In the genomic region with DNA sequence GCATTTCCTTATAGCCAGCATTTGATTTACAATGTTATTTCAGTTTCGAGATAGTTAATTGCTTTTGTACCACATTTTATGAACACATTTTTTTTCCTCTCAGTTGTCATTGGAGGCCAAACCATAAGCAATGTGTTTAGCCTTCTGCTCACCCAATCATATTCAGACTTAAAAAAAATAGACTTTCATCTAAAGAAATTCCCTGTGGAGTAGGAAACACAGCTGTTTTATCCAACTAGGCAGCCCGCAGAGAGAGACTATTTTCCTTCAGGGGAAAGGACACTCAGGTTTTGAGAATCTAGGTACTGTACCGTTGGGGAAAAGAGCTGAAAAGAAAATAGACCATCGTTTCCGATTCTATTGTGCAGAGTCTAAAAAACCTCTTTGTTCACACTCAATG, we compare ENCODE assay signal across 28 mouse cellular contexts.
DNase-seq lines count a peak whose midpoint lies in the region; ATAC-seq and TF ChIP-seq lines count a peak whose summit lies in the region.
"Had no signal": no experiment of that assay in that cellular context is flagged by ENCODE, and none has a peak within 500 bp of the region (broad histone marks: within the 10 kb centered on the region; RNA-seq: fewer than 3 reads in every experiment).

No protein-coding gene starts in this region.

- no peak overlapping the region for H3K4me3 ChIP-seq in hindbrain, postnatal 0 days (ENCODE audit: low read length)
- H3K4me3 ChIP-seq in hindbrain, embryonic 14.5 days (replicated peaks; ENCODE audit: low read length): no peak overlapping the region
- H3K4me3 ChIP-seq in forebrain, postnatal 0 days (ENCODE audit: low read depth, low read length): no peak overlapping the region
- H3K4me3 ChIP-seq: erythroblast, embryonic 14.5 days; gastrocnemius, adult 2 months; limb, embryonic 13.5 days; lung, embryonic 15.5 days; midbrain, embryonic 12.5 days had no signal

- TF ChIP-seq CTCF in hindbrain, postnatal 0 days (IDR thresholded peaks at IDR 0.05; ENCODE audit: low read depth): no peak
- no peak for TF ChIP-seq CTCF in brain, embryonic 14.5 days (IDR thresholded peaks at IDR 0.05; ENCODE audit: borderline replicate concordance, extremely low read depth, insufficient read depth, insufficient read length)
- no peak for TF ChIP-seq CTCF in forebrain, postnatal 0 days (IDR thresholded peaks at IDR 0.05; ENCODE audit: low read depth)

- intact Hi-C loops in heart, postnatal 10 days (cut with DNase I): no loop called here

- 0 out of 2 replicates have a peak, but pooled peaks cover 3% of the 10 kb centered on the region for H3K4me1 ChIP-seq in hindbrain, postnatal 0 days (ENCODE audit: insufficient read depth, low read length)
- H3K4me1 ChIP-seq in hindbrain, embryonic 14.5 days (replicated peaks; ENCODE audit: control insufficient read depth, insufficient read depth, low read length): no peaks in the 10 kb centered on the region
- peaks cover 4% of the 10 kb centered on the region; the same call in 1 of the 2 replicates for H3K4me1 ChIP-seq in forebrain, postnatal 0 days (ENCODE audit: insufficient read depth)
- H3K4me1 ChIP-seq: limb, embryonic 13.5 days; lung, embryonic 15.5 days; midbrain, embryonic 12.5 days had no signal

- no peak overlapping the region for H3K27ac ChIP-seq in hindbrain, postnatal 0 days
- H3K27ac ChIP-seq in hindbrain, embryonic 14.5 days: no peak overlapping the region
- H3K27ac ChIP-seq in forebrain, postnatal 0 days (ENCODE audit: low read depth, low read length): peak overlapping the region; percentile 62; the same call in 1 of the 2 replicates
- H3K27ac ChIP-seq: gastrocnemius, adult 2 months; kidney, postnatal 0 days; lung, embryonic 15.5 days; midbrain, embryonic 12.5 days had no signal

- H3K27me3 ChIP-seq in hindbrain, postnatal 0 days (ENCODE audit: insufficient read depth, low read length): no peaks in the 10 kb centered on the region
- H3K27me3 ChIP-seq in hindbrain, embryonic 14.5 days (ENCODE audit: control insufficient read depth, insufficient read depth, low read length): no peaks in the 10 kb centered on the region
- H3K27me3 ChIP-seq in forebrain, postnatal 0 days (ENCODE audit: insufficient read depth, low read length): no peaks in the 10 kb centered on the region
- H3K27me3 ChIP-seq: limb, embryonic 13.5 days; lung, embryonic 15.5 days; midbrain, embryonic 12.5 days had no signal

- no peaks in the 10 kb centered on the region for H3K36me3 ChIP-seq in hindbrain, postnatal 0 days (ENCODE audit: insufficient read depth, low read length)
- no peaks in the 10 kb centered on the region for H3K36me3 ChIP-seq in hindbrain, embryonic 14.5 days (replicated peaks; ENCODE audit: control insufficient read depth, insufficient read depth)
- H3K36me3 ChIP-seq in forebrain, postnatal 0 days (ENCODE audit: insufficient read depth): no peaks in the 10 kb centered on the region
- H3K36me3 ChIP-seq: limb, embryonic 13.5 days; lung, embryonic 15.5 days; midbrain, embryonic 12.5 days had no signal

- TF ChIP-seq POLR2A in brain, embryonic 14.5 days (IDR thresholded peaks at IDR 0.05; ENCODE audit: borderline replicate concordance, extremely low read depth, insufficient read depth, insufficient read length, poor library complexity, severe bottlenecking): no peak

- ATAC-seq in hindbrain, postnatal 0 days: no peak
- no peak for ATAC-seq in hindbrain, embryonic 14.5 days (ENCODE audit: low FRiP score)
- ATAC-seq in forebrain, postnatal 0 days: peak; percentile 53; the same call in 1 of the 2 replicates
- ATAC-seq: hindbrain, embryonic 16.5 days; intestine, embryonic 16.5 days had no signal

- no peak overlapping the region for H3K9ac ChIP-seq in hindbrain, postnatal 0 days (replicated peaks; ENCODE audit: low read length)
- H3K9ac ChIP-seq in hindbrain, embryonic 14.5 days: no peak overlapping the region
- H3K9ac ChIP-seq in forebrain, postnatal 0 days: no peak overlapping the region
- H3K9ac ChIP-seq: limb, embryonic 13.5 days; lung, embryonic 15.5 days; midbrain, embryonic 12.5 days had no signal

- H3K9me3 ChIP-seq in hindbrain, postnatal 0 days (ENCODE audit: low read length): no peaks in the 10 kb centered on the region
- no peaks in the 10 kb centered on the region for H3K9me3 ChIP-seq in hindbrain, embryonic 14.5 days (ENCODE audit: control insufficient read depth, low read length)
- no peaks in the 10 kb centered on the region for H3K9me3 ChIP-seq in forebrain, postnatal 0 days (ENCODE audit: low read length)
- H3K9me3 ChIP-seq: limb, embryonic 13.5 days; lung, embryonic 15.5 days; midbrain, embryonic 12.5 days had no signal

- peak overlapping the region; percentile 10; the same call in 1 of the 2 replicates for H3K4me2 ChIP-seq in hindbrain, postnatal 0 days (ENCODE audit: low read depth, low read length)
- no peak overlapping the region for H3K4me2 ChIP-seq in hindbrain, embryonic 14.5 days (replicated peaks)
- H3K4me2 ChIP-seq in forebrain, postnatal 0 days (ENCODE audit: low read depth): peak overlapping the region; percentile 11; the same call in 1 of the 2 replicates
- H3K4me2 ChIP-seq: heart, embryonic 11.5 days; liver, embryonic 11.5 days; lung, embryonic 15.5 days; midbrain, embryonic 12.5 days had no signal

- 27% methylated on average over 5 of the region's 5 CpGs for whole genome bisulfite sequencing in hindbrain, postnatal 0 days
- 41% methylated on average over 5 of the region's 5 CpGs for WGBS in hindbrain, embryonic 14.5 days
- WGBS in forebrain, postnatal 0 days: 12% methylated on average over 5 of the region's 5 CpGs

- no peak for DNase-seq in hindbrain, postnatal 0 days (ENCODE audit: low spot score)
- no peak for DNase-seq in hindbrain, embryonic 14.5 days (ENCODE audit: low spot score)
- peak; percentile 25 for DNase-seq in brain, adult 2 months (ENCODE audit: low read depth, low spot score)
- peak; percentile 72 for DNase-seq in brain, embryonic 14.5 days (ENCODE audit: low read depth)
- no peak for DNase-seq in forebrain, postnatal 0 days
- no peak for DNase-seq in heart, postnatal 10 days
- no peak for DNase-seq in kidney, postnatal 25 days
- DNase-seq: adrenal gland, adult 8-10 months; B cell, adult 2 months; cerebellum, adult 18-20 months; cerebellum, postnatal 10 days; gastrocnemius, adult 2 months; gastrocnemius, postnatal 36 days; heart, adult 18-20 months; heart, postnatal 4 days; kidney, adult 8-10 months; spleen, adult 18-20 months; thymus, adult 18-20 months; thymus, postnatal 25 days had no signal

Comparison
In these comparisons a context has a peak if more than half of its experiments do, and no peak if none do; other contexts are left out.
1. DNase-seq: peak in brain, adult 2 months (single experiment) and brain, embryonic 14.5 days (single experiment); none in hindbrain, postnatal 0 days (single experiment), hindbrain, embryonic 14.5 days (single experiment), forebrain, postnatal 0 days (single experiment), heart, postnatal 10 days (0 of 2) and kidney, postnatal 25 days (0 of 2).